Mouse (Mus musculus) kidney, postnatal 0 days (tissue): ENCODE data around the gene Parp6. TPM values are rescaled to one million over a fixed set of nuclear protein-coding genes. Genes with fewer than 3 reads are reported as not detected.
A peak's percentile ranks its signal among the peaks of the same experiment; 100 is the strongest.

Source experiments
- ATAC-seq: fragments of 200-750 bp; cut with Nextera tagmentation; replicated peaks from 2 replicates; pipeline ENCODE4 v1.8.0; 2017; ENCODE audit warnings: low read depth, moderate number of reproducible peaks, moderate TSS enrichment, moderate library complexity; ENCODE audit not compliant: low FRiP score
- DNase-seq: peaks from one replicate; pipeline ENCODE4 v3.0.0-alpha.2; 2016; ENCODE audit warnings: low spot score
- H3K27ac ChIP-seq: fragments of 300-500 bp; sonication (generic); 2 replicates; pipeline ENCODE4 v1.5.1; 2014; ENCODE audit warnings: mild to moderate bottlenecking
- H3K27me3 ChIP-seq: fragments of 300-500 bp; sonication (generic); 2 replicates; pipeline ENCODE4 v1.6.1; 2014; ENCODE audit warnings: low read length, mixed read lengths; ENCODE audit not compliant: insufficient read depth
- H3K36me3 ChIP-seq: fragments of 300-500 bp; sonication (generic); 2 replicates; pipeline ENCODE4 v1.6.1; 2014; ENCODE audit warnings: low read length, mixed read lengths; ENCODE audit not compliant: insufficient read depth
- H3K4me1 ChIP-seq: fragments of 300-500 bp; sonication (generic); replicated peaks from 2 replicates; pipeline ENCODE4 v1.6.1; 2014; ENCODE audit warnings: antibody characterized with exemption, low read length, mixed read lengths; ENCODE audit not compliant: insufficient read depth
- H3K4me2 ChIP-seq: fragments of 300-500 bp; sonication (generic); 2 replicates; pipeline ENCODE4 v1.6.1; 2014; ENCODE audit warnings: mild to moderate bottlenecking, low read length, moderate library complexity, mixed read lengths
- H3K4me3 ChIP-seq: fragments of 300-500 bp; sonication (generic); replicated peaks from 2 replicates; pipeline ENCODE4 v1.5.1; 2014; ENCODE audit warnings: low read depth, low read length
- H3K9ac ChIP-seq: fragments of 300-500 bp; sonication (generic); 2 replicates; pipeline ENCODE4 v1.6.1; 2014; ENCODE audit warnings: low read depth, low read length
- H3K9me3 ChIP-seq: fragments of 300-500 bp; sonication (generic); replicated peaks from 2 replicates; pipeline ENCODE4 v1.6.1; 2016; ENCODE audit warnings: low read length, inconsistent platforms, mixed read lengths
- CTCF ChIP-seq: IDR thresholded peaks from 2 replicates; pipeline ENCODE4 v1.5.1; 2016; ENCODE audit warnings: antibody characterized with exemption, low read depth, mild to moderate bottlenecking, moderate library complexity
- WGBS: fragments of 180-500 bp; shearing (Covaris S2); extraction: QIAGEN DNeasy Blood & Tissue Kit; methylation state at CpG from one replicate; pipeline ENCODE4 v1.1.7; 2014; 5-methylcytosine and 5-hydroxymethylcytosine counted together
- polyA plus RNA-seq: library from polyadenylated mRNA; unstranded; fragments of >200 nt; fragmentation: Nextera tagmentation; extraction: Ambion mirVana; gene quantifications from 2 replicates; pipeline ENCODE4 v1.2.1, GENCODE M21; 2015

The Parp6 gene
- 15.7 and 16.1 TPM in 2 replicates for polyA plus RNA-seq

GRCm38 (mm10) chr9:59616622-59617306, at the start of gene Parp6:
TSS of gene Parp6 (plus strand) at chr9:59617284.
- peak; percentile 100 for ATAC-seq
- Histone ChIP-seq H3K36me3 (no peaks in the 10 kb centered on the region), H3K27me3 (no peaks in the 10 kb centered on the region), H3K27ac (peak within 1 kb of the TSS; percentile 85), H3K4me3 (peak within 1 kb of the TSS; percentile 68), H3K9me3 (no peaks in the 10 kb centered on the region), H3K9ac (peak within 1 kb of the TSS; percentile 86), H3K4me1 (0 out of 2 replicates have a peak, but pooled peaks cover 3% of the 10 kb centered on the region), H3K4me2 (peak within 1 kb of the TSS; percentile 60)
- WGBS, result 1% methylated on average over 36 of the region's 36 CpGs
- peak; percentile 21; the same call in 1 of the 2 replicates for TF ChIP-seq CTCF
- peak; percentile 99 for DNase-seq

- H3K36me3 ChIP-seq, result no peaks in the 10 kb centered on the region
- whole genome bisulfite sequencing, result 74% methylated on average over 2 of the region's 2 CpGs
- no peak overlapping the region for H3K9ac ChIP-seq
- TF ChIP-seq CTCF, result no peak
- H3K4me3 ChIP-seq, result no peak overlapping the region
- DNase-seq (no peak), ATAC-seq (no peak)
- no peak overlapping the region for H3K27ac ChIP-seq
- H3K27me3 ChIP-seq, result peaks cover 4% of the 10 kb centered on the region; the same call in 1 of the 2 replicates
- H3K9me3 ChIP-seq, result no peaks in the 10 kb centered on the region
- no peak overlapping the region for H3K4me2 ChIP-seq
- no peaks in the 10 kb centered on the region for H3K4me1 ChIP-seq
Measured at GRCm38 (mm10) chr9:59571852-59572251, 45.2 kb upstream of the Parp6 start.

GRCm38 (mm10) chr9:59577401-59577800, 39.7 kb upstream of the Parp6 start:
- TF ChIP-seq CTCF, result no peak
- Histone ChIP-seq H3K9ac (no peak overlapping the region), H3K27ac (no peak overlapping the region), H3K27me3 (peaks cover 7% of the 10 kb centered on the region; the same call in 1 of the 2 replicates), H3K9me3 (no peaks in the 10 kb centered on the region), H3K4me2 (peak overlapping the region; percentile 51), H3K36me3 (no peaks in the 10 kb centered on the region), H3K4me3 (peak overlapping the region; percentile 35), H3K4me1 (0 out of 2 replicates have a peak, but pooled peaks cover 3% of the 10 kb centered on the region)
- DNase-seq (no peak), ATAC-seq (no peak)
- 14% methylated on average over 13 of the region's 13 CpGs for WGBS

GRCm38 (mm10) chr9:59577844-59578504, 39.1 kb upstream of the Parp6 start, which contains the start of gene Celf6:
TSS of gene Celf6 (plus strand) at chr9:59577917.
- H3K9me3 ChIP-seq, result no peaks in the 10 kb centered on the region
- ATAC-seq (peak; percentile 97), DNase-seq (peak; percentile 98)
- peaks cover 7% of the 10 kb centered on the region; the same call in 1 of the 2 replicates for H3K27me3 ChIP-seq
- H3K9ac ChIP-seq, result no peak within 1 kb of the TSS
- H3K36me3 ChIP-seq, result no peaks in the 10 kb centered on the region
- WGBS, result under 1% methylated on average over 54 of the region's 61 CpGs
- no peak within 1 kb of the TSS for H3K27ac ChIP-seq
- 0 out of 2 replicates have a peak, but pooled peaks have one; percentile 2 for TF ChIP-seq CTCF
- 0 out of 2 replicates have a peak, but pooled peaks cover 3% of the 10 kb centered on the region for H3K4me1 ChIP-seq
- peak within 1 kb of the TSS; percentile 51 for H3K4me2 ChIP-seq
- peak within 1 kb of the TSS; percentile 35 for H3K4me3 ChIP-seq

- H3K4me3 ChIP-seq, result peak overlapping the region; percentile 35
- no peak for TF ChIP-seq CTCF
- no peak overlapping the region for H3K27ac ChIP-seq
- H3K4me1 ChIP-seq, result 0 out of 2 replicates have a peak, but pooled peaks cover 3% of the 10 kb centered on the region
- peak overlapping the region; percentile 51 for H3K4me2 ChIP-seq
- WGBS, result 1% methylated on average over 19 of the region's 20 CpGs
- H3K9me3 ChIP-seq, result no peaks in the 10 kb centered on the region
- ATAC-seq, result no peak; the same call in 1 of the 2 replicates
- H3K27me3 ChIP-seq, result peaks cover 7% of the 10 kb centered on the region; the same call in 1 of the 2 replicates
- DNase-seq, result no peak
- H3K9ac ChIP-seq, result no peak overlapping the region
- no peaks in the 10 kb centered on the region for H3K36me3 ChIP-seq
Measured at GRCm38 (mm10) chr9:59578505-59578867, 38.6 kb upstream of the Parp6 start.

- Histone ChIP-seq H3K4me3 (peak overlapping the region; percentile 28), H3K9me3 (no peaks in the 10 kb centered on the region), H3K4me2 (peak overlapping the region; percentile 55), H3K9ac (no peak overlapping the region), H3K27ac (no peak overlapping the region), H3K36me3 (no peaks in the 10 kb centered on the region), H3K27me3 (no peaks in the 10 kb centered on the region), H3K4me1 (no peaks in the 10 kb centered on the region)
- DNase-seq (peak; percentile 93), ATAC-seq (0 out of 2 replicates have a peak, but pooled peaks have one; percentile 25)
- TF ChIP-seq CTCF, result peak; percentile 90
- WGBS, result under 1% methylated on average over 13 of the region's 13 CpGs
Measured at GRCm38 (mm10) chr9:59584871-59585308, 32.2 kb upstream of the Parp6 start.
